ENCODE assay signal across 35 mouse cellular contexts in genomic region chr14:43268521-43269084, GRCm38 (mm10). TPM values are rescaled to one million over a fixed set of nuclear protein-coding genes. Genes with fewer than 3 reads are reported as not detected.
"Had no signal": no experiment of that assay in that cellular context is flagged by ENCODE, and none has a peak within 500 bp of the region (broad histone marks: within the 10 kb centered on the region; RNA-seq: fewer than 3 reads in every experiment).

No protein-coding gene starts in this region.

RNA-seq across cellular contexts. Expression of gene Gm9732, which starts 6.2 kb away (rescaled TPM):
- total RNA-seq: gastrocnemius, adult 18-20 months; gastrocnemius, adult 8-10 months; gastrocnemius, postnatal 36 days; heart, adult 18-20 months; heart, postnatal 10 days; heart, postnatal 25 days; hematopoietic stem cell, adult 5-6 weeks; layer of hippocampus, adult 18-20 months; layer of hippocampus, adult 8-10 months; layer of hippocampus, postnatal 14 days; layer of hippocampus, postnatal 36 days; left cerebral cortex, postnatal 10 days; left cerebral cortex, postnatal 36 days had no signal
- polyA plus RNA-seq: heart, embryonic 12.5 days; heart, embryonic 14.5 days; heart, embryonic 16.5 days; hindbrain, embryonic 11.5 days; hindbrain, embryonic 15.5 days; intestine, embryonic 14.5 days; intestine, embryonic 16.5 days; kidney, embryonic 15.5 days; large intestine, adult 2 months; limb, embryonic 10.5 days; limb, embryonic 12.5 days; limb, embryonic 14.5 days; liver, embryonic 11.5 days; liver, embryonic 13.5 days; liver, embryonic 15.5 days had no signal

RNA-seq across cellular contexts. Expression of gene Gm8126, which starts 10.2 kb away (rescaled TPM):
- total RNA-seq: gastrocnemius, adult 18-20 months; gastrocnemius, adult 8-10 months; gastrocnemius, postnatal 36 days; heart, adult 18-20 months; heart, postnatal 10 days; heart, postnatal 25 days; hematopoietic stem cell, adult 5-6 weeks; hindbrain, postnatal 0 days; layer of hippocampus, adult 18-20 months; layer of hippocampus, adult 8-10 months; left cerebral cortex, postnatal 10 days had no signal
- polyA plus RNA-seq: heart, embryonic 12.5 days; heart, embryonic 14.5 days; heart, embryonic 16.5 days; hindbrain, embryonic 11.5 days; hindbrain, embryonic 13.5 days; hindbrain, embryonic 15.5 days; hindbrain, postnatal 0 days; intestine, embryonic 14.5 days; intestine, embryonic 16.5 days; kidney, embryonic 15.5 days; kidney, postnatal 0 days; large intestine, adult 2 months; limb, embryonic 10.5 days; limb, embryonic 12.5 days; limb, embryonic 14.5 days; liver, embryonic 11.5 days; liver, embryonic 13.5 days; liver, embryonic 15.5 days had no signal

RNA-seq across cellular contexts. Expression of gene Gm8127, which starts 25.0 kb away (rescaled TPM):
- total RNA-seq: gastrocnemius, adult 18-20 months; gastrocnemius, adult 8-10 months; gastrocnemius, postnatal 36 days; heart, adult 18-20 months; heart, postnatal 10 days; heart, postnatal 25 days; hematopoietic stem cell, adult 5-6 weeks; hindbrain, postnatal 0 days; layer of hippocampus, adult 18-20 months; layer of hippocampus, adult 8-10 months; layer of hippocampus, postnatal 14 days; layer of hippocampus, postnatal 36 days; left cerebral cortex, adult 18-20 months; left cerebral cortex, adult 8-10 months; left cerebral cortex, postnatal 10 days; left cerebral cortex, postnatal 36 days had no signal
- polyA plus RNA-seq: gonadal fat pad, adult 2 months; heart, embryonic 12.5 days; heart, embryonic 14.5 days; heart, embryonic 16.5 days; hindbrain, embryonic 11.5 days; hindbrain, embryonic 13.5 days; hindbrain, embryonic 15.5 days; hindbrain, postnatal 0 days; intestine, embryonic 14.5 days; intestine, embryonic 16.5 days; kidney, adult 2 months; kidney, embryonic 15.5 days; kidney, postnatal 0 days; large intestine, adult 2 months; limb, embryonic 10.5 days; limb, embryonic 12.5 days; limb, embryonic 14.5 days; liver, embryonic 11.5 days; liver, embryonic 13.5 days; liver, embryonic 15.5 days had no signal

RNA-seq across cellular contexts. Expression of gene Gm8122, which starts 33.5 kb away (rescaled TPM):
- total RNA-seq: gastrocnemius, adult 18-20 months; gastrocnemius, adult 8-10 months; gastrocnemius, postnatal 36 days; heart, adult 18-20 months; heart, postnatal 10 days; heart, postnatal 25 days; hematopoietic stem cell, adult 5-6 weeks; hindbrain, postnatal 0 days; layer of hippocampus, adult 18-20 months; layer of hippocampus, adult 8-10 months; layer of hippocampus, postnatal 14 days; layer of hippocampus, postnatal 36 days; left cerebral cortex, adult 18-20 months; left cerebral cortex, adult 8-10 months; left cerebral cortex, postnatal 10 days; left cerebral cortex, postnatal 36 days had no signal
- polyA plus RNA-seq: gonadal fat pad, adult 2 months; heart, embryonic 12.5 days; heart, embryonic 14.5 days; heart, embryonic 16.5 days; hindbrain, embryonic 11.5 days; hindbrain, embryonic 13.5 days; hindbrain, embryonic 15.5 days; hindbrain, postnatal 0 days; intestine, embryonic 14.5 days; intestine, embryonic 16.5 days; kidney, embryonic 15.5 days; kidney, postnatal 0 days; large intestine, adult 2 months; limb, embryonic 10.5 days; limb, embryonic 12.5 days; limb, embryonic 14.5 days; liver, embryonic 11.5 days; liver, embryonic 13.5 days; liver, embryonic 15.5 days had no signal
